Mouse (Mus musculus) spleen, embryonic (tissue): Measurements from ENCODE around the gene Rad51b.

Experiments used
- CTCF ChIA-PET: fragments of 350-600 bp; sonication (Branson Sonifier 250); formaldehyde crosslinking; loops from one replicate; lab custom pipeline; 2022; lab: Charles Lee

Gene Rad51b

DNA sequence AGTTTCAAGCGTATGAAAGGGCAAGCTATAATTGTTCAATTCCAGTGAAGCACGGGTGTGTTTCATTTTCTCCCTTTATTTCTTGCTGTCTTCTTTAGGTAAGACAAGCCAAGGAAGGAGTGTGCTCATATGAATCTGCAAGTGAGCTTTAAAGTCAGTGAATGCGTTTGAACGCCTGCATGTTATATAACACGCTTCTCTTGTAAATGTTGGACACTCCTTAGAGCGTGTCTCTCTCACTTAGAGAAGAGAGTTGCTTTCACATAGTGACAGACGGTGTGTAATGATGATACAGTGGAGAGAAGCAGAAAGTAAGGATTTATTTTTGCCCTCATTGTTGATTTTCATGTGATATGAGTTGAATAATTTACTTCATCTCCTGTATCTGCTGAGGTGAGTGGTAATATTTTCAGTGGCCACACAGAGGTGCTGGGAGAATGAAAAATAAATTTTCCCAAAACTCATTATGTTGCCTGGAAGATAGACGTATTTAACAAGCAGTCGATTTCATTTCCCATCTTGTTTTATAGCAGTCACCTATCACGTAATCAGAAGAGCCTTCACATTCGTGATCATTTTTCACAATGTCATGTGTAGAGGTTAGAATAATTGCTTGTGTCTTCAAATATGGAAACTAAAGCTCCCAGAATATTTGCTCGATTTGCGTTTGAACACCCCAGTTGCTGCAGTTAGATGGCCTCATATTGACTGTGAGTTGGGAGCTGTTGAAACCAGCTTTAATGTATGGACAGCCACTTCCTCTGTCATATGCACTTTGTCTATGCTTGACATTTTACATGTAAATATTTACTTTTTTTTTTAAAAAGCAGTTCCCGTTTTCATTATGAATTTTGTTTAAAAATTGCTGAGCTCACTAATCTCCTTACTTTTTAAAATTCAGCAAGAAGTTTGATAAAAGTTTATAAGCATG lies 228.1 kb downstream of the Rad51b start:
- CTCF ChIA-PET = interaction anchor here (0.7 kb wide), 1 partner anchor 215 kb away, joined by 3 read pairs; no protein-coding TSS in a partner anchor

DNA sequence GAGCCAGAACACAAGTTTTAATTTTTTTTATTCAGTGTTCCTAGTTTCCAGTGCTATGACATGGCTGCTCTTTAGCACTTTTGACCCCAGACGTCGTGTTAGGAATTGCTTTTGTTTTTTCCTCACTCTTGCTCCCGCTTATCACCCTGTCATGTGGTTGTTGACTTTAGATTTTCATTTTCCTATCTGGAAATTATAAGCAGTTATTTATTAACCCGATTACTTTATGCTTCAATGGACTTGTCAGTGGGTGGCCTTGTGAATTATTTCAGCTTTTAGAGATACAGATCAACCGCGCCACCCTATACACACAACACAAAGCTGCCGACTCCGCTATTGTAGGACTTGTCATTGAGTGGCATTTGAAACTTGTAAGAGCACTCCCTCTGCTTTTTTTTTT lies 228.8 kb downstream of the Rad51b start:
- CTCF ChIA-PET = no interaction called here

DNA sequence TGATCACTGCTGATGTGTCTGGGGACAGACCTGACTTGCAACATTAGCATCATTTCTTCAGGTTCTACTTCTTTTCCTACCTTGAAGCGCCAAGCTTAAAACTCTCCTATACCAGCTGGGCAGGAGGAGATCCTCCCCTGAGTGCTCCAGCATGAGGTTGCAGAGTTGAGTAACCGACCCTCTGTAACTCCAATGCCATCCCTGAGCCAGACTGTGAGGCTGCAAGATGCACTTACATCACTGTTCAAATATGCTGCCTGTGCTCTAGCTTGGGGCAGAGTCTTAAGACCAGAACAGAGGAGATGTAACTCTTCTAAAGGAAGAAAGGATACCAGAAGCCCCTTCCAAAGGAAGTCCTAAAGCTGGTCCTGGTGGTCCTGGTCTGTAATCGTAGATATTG lies 230.1 kb downstream of the Rad51b start:
- CTCF ChIA-PET = no interaction called here

DNA sequence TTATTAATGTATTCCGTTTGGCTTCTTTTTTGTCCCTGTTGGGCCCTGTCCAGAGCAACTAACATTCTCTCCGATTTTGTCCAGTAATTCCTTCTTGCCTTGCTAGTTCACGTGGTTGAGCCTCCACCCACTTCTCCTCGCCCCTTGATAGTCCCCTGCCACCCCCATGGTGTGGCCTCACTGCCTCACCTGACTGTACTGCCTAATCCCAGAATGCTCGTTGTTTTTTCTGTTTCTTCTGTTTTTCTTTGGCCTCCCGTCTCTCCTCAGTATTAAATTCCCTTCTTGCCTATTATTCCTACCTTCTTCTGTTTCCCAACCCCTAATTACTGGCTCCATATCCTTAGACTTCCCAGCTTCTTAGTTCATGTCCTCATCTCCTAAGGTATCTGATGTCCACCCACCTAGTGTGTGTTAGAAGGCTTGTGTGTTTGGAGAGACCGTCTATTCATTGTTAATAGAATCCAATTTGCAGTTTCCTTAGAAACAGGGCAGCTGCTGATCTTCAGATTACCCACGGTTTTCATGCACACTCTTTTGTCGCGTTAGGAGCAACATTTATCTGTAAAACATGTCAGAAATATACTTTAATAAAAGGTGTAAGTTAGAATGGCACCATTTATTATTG lies 233.3 kb downstream of the Rad51b start:
- CTCF ChIA-PET = interaction anchor here (0.7 kb wide), 1 partner anchor 147 kb away, joined by 5 read pairs; no protein-coding TSS in a partner anchor

DNA sequence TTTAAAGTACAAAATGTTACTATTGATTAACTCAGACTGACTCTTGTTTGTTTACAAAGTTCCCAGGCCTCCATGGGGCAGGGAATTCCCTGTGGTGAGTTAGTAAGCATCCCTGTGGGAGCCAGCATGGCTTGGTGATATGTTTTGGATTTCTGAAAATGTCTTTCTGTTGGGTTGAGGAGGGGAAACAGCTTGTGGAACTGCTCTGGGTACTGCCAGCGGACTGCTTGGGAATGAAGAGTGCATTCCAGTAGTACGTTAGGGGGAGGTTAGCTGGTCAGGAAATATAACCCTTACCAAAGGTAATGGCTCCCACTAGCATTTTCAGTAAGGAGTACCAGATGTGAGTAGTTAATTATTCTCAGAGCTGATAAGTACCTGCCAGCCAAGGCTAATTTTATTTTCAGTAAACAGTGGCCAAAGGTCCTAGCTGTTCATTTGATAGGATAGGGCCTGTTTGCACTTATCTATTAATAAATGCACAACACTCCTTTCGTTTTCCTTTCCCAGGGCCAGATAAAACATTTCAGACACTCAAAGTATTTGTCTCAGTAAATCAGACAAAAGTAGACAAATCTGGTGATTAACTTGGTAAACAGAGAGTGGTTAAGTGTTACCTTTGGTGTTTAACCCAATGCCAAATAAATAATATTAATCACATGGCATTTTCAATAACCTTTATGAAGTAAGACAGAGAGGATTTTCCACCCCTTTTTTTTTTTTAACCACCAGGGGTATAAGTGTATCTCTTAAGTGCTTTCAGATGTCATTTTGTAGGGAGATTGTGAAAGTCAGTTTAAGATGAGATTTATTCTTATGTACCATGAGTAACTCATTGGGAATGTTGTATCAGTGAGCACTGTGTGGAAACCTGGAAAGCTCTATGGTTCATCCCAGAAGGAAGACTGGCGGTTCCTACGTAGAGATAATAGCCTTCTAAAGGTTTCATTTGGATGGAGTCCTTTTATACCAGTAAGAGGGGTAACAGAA lies 235.0 kb downstream of the Rad51b start:
- CTCF ChIA-PET = interaction anchor here (0.6 kb wide), 1 partner anchor 127 kb away, joined by 4 read pairs; no protein-coding TSS in a partner anchor

DNA sequence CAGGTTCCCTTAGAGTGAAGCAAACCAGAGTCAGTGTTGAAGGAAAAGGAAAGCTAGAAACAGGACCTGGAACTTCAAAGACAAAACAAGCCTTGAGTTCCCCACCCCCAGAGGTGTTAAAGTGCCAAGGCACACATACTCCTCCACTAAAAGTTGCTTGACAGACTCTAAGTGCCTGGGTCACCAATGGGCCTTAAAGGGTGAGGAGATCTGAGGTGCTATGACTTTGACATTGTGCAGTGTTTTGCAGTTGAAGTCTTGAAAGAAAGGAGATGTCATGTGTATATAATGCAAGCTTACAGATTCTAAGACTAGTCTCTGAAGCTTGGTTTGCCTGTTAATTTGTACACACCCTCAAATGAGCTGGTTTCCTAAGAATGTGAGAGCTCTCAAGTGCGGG lies 237.7 kb downstream of the Rad51b start:
- CTCF ChIA-PET = interaction anchor here (0.6 kb wide), 1 partner anchor 14 kb away, joined by 7 read pairs; no protein-coding TSS in a partner anchor

DNA sequence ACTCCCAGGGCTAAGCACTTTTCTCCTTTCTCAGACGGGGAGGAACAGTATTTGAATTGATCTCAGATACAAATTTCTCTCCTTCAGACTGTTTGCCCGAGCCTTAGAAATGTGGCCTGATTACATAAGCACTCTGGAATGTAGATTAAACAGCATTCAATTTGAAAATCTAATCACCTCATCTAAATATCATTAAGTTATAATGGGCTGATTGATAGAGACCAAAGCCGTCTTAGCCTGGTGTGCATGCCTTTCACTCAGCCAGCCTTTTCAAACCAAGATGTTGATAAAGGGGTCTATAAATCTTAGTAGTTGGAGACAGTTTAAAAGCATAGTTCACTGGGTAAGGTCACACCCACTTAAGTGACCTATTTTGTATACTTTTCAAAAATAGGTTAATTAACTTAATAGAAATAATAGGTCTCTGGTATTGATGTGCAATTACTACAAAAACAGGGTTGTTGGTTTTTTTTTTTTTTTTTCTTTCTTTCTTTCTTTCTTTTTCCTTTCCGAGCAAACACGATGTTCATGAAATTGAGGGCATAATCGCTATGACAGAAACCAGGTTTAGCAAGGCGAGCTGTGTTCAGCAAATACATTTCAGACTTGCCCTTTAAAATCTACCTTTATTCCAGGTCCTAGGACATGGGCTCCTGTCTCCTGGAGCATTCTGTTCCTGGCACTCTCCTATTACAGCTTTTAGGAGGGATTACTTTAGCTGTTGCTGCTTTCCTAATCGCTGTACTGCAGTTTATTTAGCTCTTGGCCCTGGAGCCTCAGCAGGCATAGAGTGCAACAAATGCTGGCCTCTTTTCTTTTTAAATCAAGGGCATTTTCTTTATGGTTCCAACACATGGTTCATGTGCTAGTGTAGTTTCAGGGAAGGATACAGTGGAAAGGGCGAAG lies 238.7 kb downstream of the Rad51b start:
- CTCF ChIA-PET = interaction anchor here (0.6 kb wide), 1 partner anchor 1382 kb away, joined by 4 read pairs; no protein-coding TSS in a partner anchor

DNA sequence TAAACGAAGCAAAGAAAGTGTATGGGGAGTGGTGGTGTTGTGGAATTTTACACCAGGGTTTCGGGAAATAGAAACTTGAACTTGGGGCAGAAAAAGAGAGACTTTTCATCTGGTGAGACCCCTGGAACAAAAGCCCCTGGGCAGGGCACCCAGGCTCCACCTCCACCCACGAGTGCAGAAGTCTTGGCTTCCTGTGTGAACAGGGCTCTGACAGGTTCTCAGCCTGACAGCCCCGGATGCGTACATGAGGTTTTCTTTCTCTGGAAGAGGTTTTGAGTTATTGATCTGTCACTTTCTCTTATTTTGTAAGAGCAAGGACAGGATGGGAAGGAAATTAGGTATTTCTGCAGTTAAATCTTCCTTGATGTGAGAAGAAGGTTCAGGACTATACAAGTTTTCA lies 243.1 kb downstream of the Rad51b start:
- CTCF ChIA-PET = interaction anchor here (0.7 kb wide), 1 partner anchor 96 kb away, joined by 7 read pairs; no protein-coding TSS in a partner anchor

DNA sequence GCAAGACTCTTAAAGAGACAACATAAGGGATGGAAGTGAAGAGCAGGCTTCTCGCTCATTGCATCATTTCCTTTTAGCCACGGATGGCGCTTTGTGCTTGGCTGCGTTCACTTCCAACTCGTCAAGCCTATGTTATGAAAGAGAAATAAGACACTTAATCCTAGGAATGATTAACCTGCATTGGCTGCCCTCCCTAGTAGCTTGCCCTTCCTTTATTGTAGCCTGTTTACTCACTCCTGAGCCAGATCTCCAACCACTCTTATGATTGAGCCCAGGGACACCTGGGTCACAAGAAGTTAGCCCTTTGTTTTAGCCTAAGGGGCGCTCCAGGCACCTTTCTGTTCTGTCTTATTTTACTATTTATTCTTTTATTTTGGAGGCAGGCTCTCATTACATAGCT lies 244.5 kb downstream of the Rad51b start:
- CTCF ChIA-PET = no interaction called here

DNA sequence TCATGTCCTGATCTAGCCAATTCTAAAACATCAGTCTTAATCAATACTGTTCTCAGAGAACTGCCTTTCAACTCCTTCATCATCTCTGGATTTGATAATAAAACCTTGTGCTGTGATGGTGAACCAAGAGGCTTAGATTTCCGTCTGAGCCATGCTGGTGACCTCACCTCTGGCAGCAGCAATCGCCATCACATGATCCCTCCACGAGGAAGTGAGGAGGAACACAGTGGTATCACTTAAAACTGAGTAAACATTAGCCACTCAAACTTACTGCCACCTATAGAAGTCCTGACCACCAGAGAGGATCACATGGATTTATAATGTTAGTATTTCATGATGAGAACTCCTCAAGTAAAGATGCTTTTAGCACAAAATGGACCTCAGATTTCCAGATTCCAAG lies 248.0 kb downstream of the Rad51b start:
- CTCF ChIA-PET = no interaction called here

DNA sequence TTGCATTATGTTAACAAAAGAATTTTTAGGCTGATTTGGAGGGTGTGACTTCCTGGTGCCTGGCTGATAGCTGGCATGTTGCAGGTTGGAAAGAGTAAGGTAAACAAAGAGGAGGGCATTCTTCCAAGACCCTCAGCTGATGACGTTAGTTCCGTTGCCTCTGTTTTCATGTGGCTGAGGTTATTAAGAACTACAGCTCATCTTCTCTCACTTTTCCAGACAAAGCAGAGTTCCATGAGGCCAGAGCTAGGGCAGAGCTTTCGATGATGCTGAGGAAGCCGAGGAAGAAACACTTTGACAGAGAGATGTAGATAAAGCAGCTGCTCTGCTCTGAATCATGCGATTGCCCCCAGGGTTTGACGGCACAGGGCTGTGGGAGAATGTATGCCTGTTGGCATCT lies 250.5 kb downstream of the Rad51b start:
- CTCF ChIA-PET = no interaction called here

DNA sequence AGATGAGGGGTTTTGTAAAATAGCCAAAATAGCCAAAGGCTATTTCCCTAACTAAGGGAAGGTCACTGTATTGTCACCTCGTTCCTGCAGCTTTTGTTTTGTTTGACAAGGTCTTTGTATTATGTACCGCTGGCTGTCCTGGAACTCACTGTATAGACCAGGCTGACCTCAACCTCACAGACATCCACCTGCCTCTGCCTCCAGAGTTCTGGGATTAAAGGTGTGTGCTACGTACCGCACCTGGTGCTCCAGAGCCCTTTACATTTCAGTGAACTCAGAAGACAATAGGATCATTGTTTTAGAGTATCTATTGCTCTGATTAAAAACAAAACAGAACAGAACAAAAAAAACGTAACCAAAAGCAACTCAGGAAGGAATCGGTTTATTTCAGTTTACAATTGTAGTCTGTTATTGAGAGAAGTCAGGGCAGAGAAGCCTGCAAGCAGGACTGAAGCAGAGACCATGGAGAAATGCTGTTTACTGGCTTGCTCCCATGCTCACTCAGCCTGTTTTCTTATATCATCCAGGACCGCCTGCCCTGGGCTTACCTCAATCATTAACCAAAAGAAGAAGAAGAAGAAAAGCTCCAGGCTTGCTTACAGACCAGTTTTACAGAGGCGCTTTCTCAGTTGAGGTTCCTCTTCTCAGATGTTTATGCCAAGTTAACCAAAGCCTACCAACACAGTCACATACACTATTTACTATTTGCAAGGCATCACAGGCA lies 251.7 kb downstream of the Rad51b start:
- CTCF ChIA-PET = no interaction called here

DNA sequence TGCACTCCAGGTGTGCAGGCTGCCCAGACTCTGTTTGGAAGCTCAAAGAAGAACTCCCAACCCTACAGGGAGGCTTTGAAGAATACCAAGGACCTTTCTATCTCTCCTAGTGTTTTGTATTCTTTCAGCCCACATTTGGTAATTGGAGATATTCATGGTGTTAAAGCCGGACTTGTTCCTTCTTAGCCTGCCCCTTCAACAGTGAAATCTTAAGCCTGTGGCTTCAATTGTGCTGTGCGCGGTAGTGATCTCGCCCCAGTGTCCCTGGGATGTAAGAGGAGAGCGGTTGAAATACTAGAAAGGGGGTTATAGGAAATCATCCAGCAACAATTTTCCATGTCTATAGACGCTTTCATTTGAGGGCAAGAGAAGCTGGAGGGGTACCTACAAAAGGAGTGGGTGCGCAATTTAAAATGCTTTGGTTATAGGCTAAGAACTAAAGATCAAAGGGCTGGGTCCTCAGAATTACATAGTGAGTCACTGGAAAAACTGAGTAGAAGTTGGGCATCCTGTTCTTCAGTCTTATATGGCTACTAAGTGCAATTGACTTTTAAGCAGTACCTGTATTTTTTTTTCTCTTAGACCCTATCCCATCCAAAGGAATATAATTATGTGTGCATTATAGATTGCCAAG lies 253.1 kb downstream of the Rad51b start:
- CTCF ChIA-PET = no interaction called here

DNA sequence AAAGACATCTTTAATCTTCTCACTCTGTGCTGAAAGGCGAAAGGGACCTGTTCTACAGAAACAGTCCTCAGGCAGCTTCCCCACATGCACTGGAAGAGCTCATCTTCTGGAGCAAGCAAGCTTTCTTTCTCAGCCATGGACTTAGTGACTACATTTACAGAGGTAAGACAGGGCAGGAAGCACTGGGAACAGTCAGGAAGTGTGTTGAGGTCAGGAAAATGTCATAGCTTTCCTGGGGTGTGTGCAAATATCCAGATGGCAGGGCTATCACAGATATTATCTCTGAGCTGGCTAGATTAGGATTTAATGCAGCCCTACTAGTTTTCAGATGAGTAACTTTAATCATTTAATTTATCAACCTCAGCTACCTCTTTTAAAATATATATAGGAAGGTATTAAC lies 254.2 kb downstream of the Rad51b start:
- CTCF ChIA-PET = no interaction called here

DNA sequence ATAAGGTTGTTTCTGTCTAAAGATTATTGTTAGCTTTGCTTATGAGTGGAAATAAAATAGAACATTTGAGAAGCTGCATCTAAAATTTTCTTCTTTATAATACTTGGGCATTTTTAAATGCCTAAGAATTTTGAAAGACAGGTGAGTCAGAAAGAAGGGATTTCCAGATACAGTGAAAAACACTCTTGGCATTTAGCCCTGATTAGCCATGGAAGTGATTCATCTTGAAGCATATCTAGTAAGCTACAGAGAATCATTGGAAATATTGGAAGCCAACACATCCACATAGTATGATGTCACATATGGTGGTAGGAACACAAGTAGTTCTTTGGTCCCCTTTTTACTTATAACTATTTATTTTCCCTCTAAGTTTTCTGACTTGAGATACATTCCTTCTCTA lies 256.0 kb downstream of the Rad51b start:
- CTCF ChIA-PET = no interaction called here

DNA sequence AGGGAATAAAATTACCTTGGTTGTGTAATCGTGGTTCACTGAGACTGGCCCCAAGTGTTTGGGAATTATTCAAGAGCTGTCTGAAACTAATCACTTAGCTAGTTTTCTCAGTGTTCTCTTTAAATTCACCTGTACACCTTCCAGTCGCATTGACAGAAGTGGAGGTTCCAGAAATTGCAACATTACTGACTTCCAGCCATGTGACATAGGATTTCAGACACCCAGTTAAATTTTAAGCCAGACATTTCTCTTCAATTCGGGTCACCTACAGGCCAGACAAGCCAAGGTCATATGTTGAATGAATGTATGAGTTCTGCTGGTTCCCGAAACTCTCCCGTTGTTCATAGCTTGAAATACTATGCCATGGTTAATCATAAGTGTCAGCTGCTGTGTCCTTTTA lies 260.8 kb downstream of the Rad51b start:
- CTCF ChIA-PET = no interaction called here

DNA sequence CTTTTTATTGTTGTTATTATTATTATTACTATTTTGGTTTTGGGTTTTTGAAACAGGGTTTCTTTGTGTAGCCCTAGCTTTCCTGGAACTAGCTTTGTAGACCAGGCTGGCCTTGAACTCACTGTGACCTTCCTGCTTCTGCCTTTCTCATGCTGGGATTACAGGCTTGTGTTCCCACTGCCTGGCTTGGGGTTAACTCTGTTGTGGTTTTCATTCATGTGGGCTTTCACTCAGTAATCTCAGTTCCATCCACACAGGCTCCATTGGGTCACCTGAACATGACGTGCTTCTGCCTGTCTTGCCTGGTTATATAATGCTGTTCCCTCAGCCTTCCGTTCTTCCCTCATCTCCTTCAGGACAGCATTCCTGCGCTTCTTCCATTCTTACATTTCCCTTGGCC lies 261.6 kb downstream of the Rad51b start:
- CTCF ChIA-PET = interaction anchor here (0.6 kb wide), 1 partner anchor 433 kb away, joined by 3 read pairs; no protein-coding TSS in a partner anchor

DNA sequence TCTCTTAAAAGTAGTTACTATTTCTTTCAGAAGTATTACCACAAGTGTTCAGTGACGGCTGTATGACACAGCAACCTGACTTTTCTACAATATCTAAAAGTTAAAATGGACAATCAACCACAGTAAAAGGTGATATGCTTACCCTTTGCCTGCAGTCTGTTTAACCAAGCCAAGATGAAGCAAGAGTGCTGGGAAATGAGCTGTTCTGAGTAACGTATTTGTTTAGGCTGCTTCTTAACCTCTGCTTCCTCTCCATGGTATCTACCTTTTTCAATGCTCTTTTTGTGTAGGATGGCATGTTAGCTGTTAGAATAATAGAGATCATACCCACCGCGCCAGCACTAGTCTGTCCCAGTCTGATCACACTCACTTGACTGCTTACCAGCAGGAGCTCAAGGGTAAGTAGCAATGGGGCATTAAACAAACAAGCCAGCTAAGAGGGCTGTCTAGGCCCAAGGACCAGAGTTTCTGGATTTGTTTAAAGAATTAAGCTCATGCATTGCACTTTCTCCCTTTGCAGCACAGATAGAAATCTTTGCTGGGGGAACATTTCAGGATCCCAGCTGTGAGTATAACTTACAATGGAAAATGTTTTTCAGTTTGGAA lies 262.4 kb downstream of the Rad51b start:
- CTCF ChIA-PET = no interaction called here
